Mouse (Mus musculus) mesoderm, embryonic 11.5 days (tissue): ENCODE results near the gene Klf4.

Experiments used
- DNase-seq: peaks from one replicate; pipeline ENCODE4 v3.0.0-alpha.2; 2012; ENCODE audit warnings: low read depth, low spot score

Gene Klf4

DNA sequence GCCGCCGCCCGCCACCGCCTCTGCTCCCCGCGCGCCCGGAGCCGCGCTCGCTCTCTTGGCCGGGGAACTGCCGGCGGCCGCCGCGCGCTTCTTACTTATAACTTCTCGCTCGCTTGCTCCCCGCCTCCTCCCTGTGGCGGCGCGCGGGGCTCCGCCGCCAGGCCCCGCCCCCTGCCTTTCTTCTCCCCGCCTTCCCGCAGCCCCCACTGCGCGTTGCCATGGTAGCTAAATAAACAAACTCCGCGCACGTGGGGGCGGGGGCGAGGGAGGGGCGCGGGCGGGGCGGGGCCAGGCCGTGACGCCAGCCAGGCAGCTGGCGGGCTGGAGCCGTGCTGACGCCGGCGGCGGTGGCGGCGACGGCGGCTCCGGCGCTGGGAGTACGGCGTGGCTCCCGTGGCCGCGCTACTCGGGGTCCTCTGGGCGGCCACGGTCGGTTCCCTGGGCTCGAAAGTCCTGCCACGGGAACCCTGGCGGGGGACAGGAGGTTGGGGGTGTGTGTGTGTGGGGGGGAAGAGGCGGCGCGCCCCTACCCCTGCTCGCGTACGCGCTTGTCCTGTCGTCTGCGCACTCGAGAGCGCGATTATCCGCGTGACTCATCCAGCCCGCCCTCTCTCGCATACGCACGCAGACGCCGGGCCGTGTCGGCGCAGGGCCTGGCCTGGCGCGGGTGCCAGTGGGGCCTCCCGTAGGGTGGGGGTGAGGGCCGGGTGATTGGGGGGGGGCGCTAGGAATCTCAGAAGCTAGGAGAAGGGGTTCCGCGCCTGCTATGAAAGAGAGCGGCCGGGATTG, at the start of gene Klf4:
Klf4 (minus strand) TSS at position 60 of the 789 bp plus-strand sequence.
- peak; percentile 96 for DNase-seq

DNA sequence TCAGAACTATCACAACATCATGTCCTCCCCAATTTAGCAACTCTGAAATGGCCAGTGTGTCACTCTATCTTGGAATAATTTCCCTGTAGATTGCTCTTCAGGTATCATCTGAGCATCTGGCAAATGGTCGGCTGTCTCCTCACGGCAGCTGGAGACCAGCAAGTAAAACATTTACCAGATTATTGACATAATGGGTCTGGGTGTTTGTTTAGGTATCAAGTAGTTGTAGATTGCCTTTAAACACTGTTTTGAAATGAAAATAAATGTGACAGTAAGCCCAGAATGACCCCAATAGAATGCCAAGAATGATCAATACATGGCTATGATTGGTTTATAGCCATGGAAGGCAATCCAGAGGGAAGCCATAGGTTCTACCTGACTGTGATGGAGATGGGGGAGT, 39.2 kb upstream of the Klf4 start:
- DNase-seq: no peak

DNA sequence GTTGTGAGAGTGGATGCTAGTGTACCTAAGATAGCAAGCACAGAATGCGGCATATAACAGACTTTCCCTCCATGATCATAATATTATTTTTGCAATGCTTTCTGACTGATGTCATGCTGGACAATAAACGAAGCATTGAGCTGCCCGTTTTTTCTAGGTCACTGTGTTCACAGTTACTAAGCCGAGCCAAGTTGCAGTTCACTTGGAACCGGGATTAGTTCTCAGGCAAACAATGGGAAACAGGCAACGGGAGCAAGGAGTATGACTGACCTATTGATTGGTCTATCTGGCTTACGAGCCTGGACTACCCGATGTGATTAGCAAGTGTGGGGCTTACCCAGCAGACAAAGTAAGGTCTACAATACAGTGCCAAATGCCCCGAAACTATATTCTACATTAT, 35.7 kb upstream of the Klf4 start:
- no peak for DNase-seq

DNA sequence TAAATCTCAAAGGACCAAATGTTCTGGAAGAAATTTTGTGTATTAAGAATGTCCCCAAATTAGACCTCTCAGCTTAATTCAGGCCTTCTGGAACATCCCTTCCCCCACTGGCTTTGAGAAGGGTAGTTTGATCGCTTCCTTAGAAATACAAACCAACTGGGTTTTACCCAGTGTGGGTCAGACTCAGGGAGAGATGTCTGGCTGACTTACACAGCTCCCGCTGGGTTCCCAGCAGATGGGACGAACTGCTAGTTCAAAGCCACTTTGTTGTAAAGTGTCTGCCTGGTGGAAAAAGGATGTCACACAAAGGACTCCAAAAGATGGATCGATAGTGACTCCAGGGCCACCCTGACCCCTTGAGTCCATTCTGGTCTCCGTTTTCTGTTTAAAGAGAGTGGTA, 35.3 kb upstream of the Klf4 start:
- DNase-seq: no peak

DNA sequence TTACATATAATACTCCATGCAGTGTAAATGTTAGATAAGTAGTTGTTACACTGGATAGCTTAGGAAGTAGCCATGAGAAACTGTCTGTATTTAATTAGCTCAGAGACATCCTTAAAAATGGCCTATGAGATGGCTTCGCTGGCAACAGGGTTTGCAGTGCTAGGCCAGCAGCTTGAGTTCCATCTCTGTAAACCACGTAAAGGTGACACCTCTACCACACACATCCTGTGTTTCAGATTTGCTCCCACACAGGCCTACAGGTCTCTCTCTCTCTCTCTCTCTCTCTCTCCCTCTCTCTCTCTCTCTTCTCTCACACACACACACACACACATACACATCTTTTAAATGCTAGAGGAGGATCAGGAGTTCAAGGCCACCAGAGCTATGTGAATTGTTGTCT, 32.1 kb upstream of the Klf4 start:
- no peak for DNase-seq

DNA sequence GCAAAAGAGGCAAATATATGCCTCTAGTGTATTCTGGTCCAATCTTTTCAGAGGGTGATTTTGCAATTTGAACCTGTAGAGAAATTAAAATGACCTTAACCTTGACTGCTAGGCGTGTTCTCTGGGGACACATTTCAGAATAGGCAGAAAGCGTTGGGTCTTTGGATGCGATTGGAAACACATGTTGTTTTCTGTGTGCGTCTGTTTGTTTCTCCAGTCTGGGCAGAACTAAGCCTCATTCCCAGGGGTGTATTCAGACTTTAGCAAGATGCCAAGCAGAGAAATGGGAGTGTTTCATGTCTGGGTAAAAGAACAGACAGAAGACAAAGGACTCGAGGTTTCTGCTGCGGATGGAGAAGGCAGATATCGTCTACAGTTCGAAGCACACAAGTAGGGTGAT, 30.8 kb upstream of the Klf4 start:
- peak; percentile 43 for DNase-seq

DNA sequence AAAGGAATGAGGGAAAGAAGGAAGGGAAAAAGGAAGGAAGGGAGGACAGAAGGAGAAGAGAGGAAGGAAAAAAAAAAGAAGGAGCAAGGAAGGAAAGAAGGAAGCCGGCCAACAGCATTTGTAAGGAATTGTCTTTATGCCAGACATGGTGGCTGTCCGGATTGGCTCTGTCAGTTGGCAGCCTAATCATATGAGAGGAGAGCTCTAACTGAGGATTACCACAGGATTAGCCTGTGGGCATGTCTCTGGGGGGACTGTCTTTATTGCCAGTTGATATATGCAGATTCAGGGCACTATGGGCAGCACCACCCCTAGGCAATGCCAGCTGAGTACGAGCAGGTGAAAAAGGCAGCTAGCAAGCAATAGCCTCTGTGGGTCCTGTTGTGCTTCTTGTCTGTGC, 29.8 kb upstream of the Klf4 start:
- no peak for DNase-seq

DNA sequence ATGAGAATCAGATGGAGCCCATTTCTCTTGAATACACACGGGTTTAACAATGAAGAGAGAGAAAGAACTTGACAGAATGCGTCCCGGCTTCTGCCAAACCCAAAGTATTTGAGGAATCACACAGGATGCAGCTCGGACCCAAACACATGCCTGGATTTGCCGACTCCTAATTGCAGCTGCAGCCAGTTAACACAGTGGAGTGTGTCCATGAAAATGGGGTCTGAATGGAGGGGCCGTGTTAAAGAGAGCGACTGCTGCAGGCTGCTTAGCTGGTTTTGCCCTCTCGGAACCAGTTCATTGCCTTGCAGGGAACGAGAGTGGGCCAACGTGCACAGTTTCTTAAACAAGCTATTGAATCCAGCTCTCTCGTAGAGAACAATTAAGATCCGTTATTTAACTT, 14.6 kb upstream of the Klf4 start:
- DNase-seq: no peak

DNA sequence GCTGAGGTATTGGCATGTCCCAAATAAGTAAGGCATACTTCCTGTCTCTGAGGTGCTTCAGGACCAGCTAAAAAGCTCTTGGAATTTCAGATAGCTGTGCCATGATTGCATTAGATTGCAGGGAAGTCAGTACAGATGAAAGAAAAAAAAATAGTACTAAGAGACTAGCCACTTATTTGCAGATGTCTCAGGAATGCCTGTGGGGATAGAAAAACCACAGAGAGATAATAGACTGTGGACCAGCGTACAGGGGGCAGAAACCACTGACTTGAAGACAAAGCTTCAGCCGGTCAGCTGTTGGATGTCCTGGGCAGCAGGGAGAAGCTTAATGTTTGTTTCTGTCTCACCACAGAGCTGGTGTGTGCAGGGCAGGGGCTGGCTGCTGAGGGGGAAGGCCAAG, 10.5 kb upstream of the Klf4 start:
- no peak for DNase-seq

DNA sequence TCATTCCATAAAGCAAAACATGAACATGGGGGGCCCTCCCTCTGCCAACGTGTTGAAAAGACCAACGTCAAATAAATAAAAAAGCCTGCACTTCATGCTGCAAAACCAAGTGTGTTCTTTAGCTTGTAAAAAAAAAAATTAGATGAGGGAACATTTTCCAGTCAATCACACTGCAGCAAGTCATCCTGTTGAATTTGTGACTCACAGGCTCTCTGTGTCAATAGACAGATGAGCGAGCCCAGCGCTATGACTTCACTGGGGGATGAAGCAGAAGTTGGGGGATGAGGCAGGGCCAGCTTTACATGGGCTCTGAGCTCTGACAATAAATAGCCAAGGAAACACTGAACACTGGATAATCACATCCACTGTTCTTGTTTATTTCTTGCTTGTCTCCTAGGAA, 9.4 kb upstream of the Klf4 start:
- DNase-seq: no peak

DNA sequence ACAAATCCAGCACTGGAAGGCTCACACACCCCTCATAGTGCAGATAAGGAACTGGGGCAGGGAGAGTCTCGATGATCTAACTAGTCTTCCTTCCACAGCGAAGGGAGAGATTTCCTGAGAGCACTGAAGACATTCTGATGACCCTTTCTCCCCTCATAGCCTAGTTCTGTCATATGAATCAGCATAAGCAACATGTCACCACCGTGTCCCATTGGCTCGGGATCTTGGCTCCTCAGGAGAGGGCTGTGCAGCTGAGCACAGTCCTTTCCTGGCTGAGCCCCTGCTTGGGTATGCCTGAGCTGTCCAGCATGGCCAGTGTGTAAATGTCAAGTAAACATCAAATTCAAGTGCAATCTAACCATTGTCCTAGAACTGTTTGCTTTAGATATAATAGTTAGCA, 9.0 kb upstream of the Klf4 start:
- no peak for DNase-seq

DNA sequence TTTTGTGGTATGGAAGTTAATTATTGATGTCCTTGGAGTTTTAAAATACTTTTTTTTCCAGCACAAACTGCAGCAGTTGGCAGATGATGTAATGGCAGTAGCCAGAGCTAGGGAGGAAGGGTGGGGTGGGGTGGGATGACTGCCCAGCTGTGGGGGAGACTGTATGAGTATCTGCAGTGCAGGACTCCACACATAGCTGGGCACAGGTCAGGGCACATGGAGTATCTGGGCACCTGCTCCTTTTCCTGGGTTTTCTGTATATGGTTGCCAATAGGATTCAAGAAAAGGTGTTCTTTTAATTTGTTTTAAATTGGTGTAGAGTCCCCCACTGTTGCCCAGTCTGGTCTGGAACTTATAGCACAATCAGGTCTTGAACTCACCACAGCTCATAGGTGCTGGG, 2.7 kb upstream of the Klf4 start:
- DNase-seq: no peak

DNA sequence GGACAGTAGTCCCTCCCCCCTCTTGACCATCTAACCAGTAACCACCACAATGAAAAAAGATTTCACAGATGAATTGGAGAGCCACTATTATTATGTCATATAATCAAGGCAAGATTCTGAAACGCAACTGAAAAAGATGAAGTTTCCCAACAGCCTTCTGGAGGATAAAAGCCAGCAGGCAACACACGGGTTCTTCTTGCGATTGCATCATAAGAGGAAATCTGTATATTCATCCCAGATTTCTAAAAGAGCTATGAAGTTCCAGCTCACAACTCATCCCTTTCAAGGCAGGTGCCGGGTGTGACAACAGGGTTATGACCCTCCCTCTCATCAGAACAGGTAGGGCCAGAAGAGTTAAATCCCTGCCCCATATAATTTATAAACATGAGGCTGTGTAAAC, 2.2 kb upstream of the Klf4 start:
- no peak for DNase-seq

DNA sequence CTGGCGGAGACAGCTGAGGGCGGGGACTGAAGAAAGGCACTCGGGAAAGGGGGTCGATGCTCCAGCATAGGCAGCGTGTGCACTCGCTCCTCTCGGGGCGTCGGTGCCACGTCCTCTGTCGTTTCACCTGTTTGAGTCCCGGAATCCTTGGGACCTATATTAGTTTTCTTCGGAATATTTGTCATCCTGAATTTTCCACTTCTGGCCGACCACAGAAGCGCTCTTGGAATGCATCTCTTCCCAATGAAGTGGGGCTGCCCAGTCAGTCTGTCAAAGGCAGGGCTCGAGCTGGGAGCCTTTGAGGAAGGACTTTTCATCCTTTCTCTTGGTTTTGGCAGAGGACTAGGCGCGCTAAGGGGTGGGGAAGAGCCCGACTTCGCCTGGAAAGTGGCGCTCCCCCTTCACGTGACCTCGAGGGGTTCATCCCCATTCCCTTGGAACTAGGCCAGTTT, 1.6 kb upstream of the Klf4 start:
- peak; percentile 35 for DNase-seq

DNA sequence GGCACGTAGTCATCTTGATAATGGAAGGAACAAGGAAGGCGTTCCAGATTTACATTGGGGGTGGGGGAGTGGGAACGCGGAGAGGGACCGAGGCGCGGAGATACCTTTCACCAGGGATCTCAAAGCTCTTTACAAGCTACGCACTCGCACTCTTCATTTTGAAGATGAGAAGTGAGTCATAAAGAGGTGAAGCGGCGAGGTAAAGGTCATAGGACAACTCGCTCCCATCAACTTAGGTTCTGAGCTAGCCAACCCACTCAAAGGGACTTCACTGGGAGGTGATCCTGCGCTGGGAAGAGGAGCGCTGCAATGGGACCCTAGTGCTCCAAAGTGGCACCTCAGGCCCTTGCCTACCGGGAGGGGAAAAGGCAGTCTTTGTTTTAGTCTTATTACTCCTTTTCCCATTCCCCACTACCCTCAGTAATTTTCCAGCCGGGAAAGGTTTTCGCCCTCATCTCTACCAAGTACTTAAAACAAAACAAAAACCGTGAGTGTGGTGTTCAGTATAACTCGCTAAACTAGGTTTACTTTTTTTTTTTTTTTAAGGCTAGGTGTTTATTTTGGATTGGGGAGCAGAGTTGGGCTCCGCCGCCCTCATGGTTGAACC, 1.0 kb upstream of the Klf4 start:
- DNase-seq: no peak

DNA sequence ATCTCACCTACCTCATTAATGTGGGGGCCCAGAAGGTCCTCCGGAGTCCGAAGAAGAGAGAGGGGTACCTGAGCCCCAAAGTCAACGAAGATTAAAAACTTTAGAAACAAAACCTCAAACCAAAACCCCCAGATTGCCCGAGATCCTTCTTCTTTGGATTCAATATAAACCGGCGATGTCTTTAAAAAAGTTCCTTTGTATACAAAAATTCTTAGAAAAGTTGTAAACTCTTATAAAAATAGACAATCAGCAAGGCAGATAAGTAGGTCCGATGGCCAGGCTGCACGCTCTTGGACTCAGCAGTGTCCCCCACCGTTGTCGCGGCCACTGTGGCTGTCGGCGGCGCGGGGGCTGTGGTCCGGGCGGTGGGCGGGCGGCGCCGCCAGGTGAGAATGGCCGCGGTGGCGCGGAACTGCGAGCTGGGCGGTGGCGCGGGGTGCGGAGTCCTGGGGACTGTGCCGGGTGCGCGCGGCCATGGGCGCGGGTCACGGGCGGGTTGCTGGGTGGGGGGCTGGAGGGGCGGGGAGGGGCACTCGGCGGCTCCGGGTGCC, 335 bp downstream of the Klf4 start:
- peak; percentile 12 for DNase-seq

DNA sequence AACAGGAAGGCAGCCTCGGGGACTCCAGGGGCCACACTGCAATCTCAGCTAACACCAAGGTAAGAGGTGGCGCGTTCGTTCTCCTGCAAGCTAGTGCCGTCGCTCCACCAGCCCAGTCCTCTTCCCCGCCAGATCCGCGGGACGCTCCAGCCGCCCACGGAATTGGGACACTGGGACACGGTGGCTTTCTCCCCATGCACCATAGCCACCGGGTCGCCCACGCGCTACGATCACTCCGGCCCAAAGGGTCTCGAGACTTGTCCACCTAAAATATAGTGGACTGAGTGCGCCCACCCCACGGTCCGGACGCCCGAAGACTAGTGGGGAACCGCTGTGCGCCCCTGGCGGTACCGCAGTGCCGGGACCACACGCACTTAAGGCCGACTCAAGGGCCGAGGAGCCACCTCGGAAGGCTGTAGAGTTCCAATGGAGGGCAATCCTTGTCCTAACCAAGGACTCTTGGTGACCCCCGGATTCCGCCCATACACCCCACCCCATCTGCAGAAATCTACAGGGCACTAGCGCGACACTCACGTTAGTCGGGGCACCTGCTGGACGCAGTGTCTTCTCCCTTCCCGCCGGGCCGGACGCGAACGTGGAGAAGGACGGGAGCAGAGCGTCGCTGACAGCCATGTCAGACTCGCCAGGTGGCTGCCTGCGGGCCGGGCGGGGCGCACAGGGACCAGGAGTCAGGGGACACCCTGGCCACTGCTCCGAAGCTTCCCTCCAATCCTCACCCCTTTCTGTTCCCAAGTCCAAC, 990 bp downstream of the Klf4 start:
- DNase-seq: peak; percentile 30

DNA sequence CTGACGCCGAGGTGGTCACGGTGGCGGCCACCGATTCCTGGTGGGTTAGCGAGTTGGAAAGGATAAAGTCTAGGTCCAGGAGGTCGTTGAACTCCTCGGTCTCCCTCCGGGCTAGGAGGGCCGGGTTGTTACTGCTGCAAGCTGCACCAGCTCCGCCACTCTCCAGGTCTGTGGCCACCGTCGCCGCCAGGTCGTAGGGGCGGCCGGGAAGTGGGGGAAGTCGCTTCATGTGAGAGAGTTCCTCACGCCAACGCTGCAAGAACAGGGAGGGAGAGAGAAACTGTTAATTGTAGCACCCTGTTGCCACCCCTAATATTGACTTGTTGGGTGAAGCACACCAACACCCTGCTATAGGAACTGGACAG, 1.6 kb downstream of the Klf4 start:
- peak; percentile 14 for DNase-seq

DNA sequence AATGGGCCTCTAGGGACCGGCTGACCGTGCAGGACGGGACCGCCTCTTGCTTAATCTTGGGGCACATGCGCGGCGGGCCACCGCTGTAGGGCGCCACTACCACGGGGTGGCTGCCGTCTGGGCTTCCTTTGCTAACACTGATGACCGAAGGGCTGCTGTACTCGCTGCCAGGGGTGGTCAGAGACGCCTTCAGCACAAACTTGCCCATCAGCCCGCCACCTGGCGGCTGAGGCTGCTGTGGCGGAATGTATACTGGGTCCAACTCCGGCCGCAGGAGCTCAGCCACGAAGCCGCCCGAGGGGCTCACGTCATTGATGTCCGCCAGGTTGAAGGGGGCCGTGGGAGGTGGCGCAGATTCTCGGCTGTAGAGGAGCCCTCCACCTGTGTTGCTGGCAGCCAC, 2.0 kb downstream of the Klf4 start:
- peak; percentile 87 for DNase-seq

DNA sequence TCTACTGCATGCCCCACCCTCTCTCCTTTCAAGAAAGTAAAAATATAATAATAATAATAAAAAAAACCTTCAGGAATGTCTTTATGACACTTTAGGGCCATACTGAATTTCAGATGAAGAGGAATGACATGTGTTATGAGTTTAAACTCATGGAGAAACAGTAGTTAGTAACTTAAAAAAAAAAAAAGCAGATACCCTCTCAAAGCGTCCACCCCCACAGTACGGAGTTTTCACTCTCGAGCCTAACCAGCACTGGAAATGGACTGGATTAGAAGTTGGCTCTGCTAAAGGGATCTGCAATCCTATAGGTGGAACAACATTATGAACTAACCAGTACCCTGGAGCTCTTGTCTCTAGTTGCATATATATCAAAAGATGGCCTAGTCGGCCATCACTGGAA, 3.9 kb downstream of the Klf4 start:
- no peak for DNase-seq

DNA sequence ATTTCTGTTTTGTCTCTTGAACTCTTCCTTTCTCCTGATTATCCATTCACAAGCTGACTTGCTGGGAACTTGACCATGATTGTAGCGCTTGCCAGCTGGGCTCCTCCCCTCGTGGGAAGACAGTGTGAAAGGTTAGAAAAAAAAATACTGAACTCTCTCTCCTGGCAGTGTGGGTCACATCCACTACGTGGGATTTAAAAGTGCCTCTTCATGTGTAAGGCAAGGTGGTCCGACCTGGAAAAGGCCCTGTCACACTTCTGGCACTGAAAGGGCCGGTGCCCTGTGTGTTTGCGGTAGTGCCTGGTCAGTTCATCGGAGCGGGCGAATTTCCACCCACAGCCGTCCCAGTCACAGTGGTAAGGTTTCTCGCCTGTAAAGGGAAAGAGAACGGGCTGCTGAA, 4.3 kb downstream of the Klf4 start:
- DNase-seq: no peak

DNA sequence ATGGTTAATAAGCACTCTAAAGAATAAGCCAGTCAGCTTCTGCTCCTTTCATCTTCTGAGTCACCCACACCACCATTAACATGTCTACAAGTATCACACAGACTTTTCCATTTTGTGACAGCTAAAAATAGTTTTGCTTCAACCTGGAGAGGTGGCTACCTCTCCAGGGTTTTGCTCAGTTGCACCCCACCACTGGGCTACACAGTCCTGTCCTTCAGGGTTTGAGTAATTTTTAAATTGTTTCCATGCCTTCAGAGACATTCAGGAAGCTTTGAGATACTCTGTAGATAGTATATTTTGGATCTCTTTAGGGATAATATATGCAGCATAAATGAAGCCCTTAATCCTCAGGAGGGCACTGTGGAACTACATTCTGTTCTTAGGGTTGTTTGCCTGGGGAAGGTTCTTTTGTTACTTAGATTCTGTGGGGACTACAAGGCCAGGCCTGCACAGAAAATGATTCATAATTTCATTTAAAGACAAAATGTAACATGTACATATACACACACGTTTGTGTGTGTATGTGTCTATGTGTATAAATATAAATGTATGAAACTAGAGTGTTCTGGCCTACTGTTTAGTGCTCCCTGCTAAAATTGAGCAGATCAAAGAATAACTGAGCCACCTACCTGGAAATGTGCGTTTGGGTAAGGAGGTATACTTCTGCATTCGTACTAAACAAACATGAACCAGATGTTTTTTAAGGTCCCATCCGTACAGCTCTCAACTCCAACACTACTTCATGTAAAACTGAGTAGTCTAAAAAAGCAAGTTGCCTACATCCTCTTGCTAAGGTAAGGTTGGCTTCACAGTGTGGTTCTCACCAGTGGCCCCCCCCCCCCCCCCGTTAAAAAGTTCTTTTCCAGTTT, 5.8 kb downstream of the Klf4 start:
- no peak for DNase-seq
